Mouse (Mus musculus) ES-Bruce4 (cell line): ENCODE results near the gene Glmp.

Experiments
- CTCF ChIP-seq: IDR thresholded peaks from one replicate; pipeline ENCODE4 v1.8.1; 2011; ENCODE audit warnings: low read depth, low read length
- POLR2A ChIP-seq: IDR thresholded peaks from one replicate; pipeline ENCODE4 v1.8.1; 2011; ENCODE audit warnings: low read length; ENCODE audit not compliant: insufficient read depth

DNA sequence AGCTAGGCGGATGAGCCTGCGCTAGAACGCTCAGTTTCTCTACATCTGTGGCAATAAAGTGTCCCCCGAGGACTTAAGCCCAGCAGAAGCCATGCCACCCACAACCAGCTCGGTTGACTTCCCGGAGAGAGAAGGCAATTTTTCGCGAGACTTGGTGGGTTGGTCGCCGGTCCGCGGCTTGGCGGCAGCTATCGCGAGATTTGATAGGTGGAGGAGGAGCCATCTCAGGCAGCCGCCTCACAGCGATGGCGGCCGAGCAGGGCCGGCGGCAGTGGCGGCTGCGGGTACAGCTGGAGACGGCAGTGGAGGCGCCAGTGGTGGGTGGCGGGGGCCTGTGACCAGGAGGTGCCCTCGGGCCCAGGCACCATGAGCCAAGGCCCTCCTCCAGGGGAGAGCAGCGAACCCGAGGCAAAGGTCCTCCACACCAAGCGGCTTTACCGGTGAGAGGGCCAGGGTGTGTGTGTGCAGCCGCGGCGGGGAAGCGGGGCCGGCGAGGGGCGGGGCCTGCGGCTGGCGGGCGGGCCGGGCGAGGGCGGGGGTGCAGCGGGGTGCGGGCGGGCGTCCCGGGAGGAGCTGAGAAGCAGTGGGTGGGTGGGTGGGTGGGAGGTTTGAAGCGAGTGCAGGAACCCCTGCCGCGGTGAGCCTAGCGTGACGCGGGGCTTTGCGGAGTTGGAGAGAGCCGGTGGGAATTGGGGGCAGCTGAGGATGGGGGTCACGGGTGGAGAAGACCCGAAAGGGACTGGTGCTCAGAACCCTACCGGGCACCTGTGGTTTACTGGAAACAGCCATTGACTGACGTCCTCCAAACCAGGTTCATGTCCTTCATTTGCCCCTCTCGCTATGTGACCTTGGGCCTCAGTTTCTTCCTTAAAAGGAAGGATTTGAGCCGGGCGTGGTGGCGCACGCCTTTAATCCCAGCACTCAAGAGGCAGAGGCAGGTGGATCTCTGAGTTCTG is 11.5 kb downstream of the Glmp start, which contains the start of the genes Tmem79 and Smg5:
- TF ChIP-seq CTCF (no peak), POLR2A (peak; percentile 94)
